Mouse (Mus musculus) CH12.LX (cell line): Measurements from ENCODE around the gene Rrp12. TPM values are rescaled to one million over a fixed set of nuclear protein-coding genes. Genes with fewer than 3 reads are reported as not detected.

Source experiments
- DNase-seq: peaks from one replicate; pipeline ENCODE4 v3.0.0-alpha.2; 2013; ENCODE audit errors: extremely low read depth
- H3K27ac ChIP-seq: 2 replicates; pipeline ENCODE4 v1.5.1; 2012; ENCODE audit warnings: low read depth, mild to moderate bottlenecking, control low read depth, moderate library complexity; ENCODE audit not compliant: insufficient read depth
- H3K27me3 ChIP-seq: replicated peaks from 2 replicates; pipeline ENCODE3; 2012; ENCODE audit warnings: inconsistent platforms
- H3K36me3 ChIP-seq, 2 experiments: replicated peaks in 1 of 2; 2 replicates each; pipeline versions ENCODE3 to v1.6.1; 2012; ENCODE audit warnings: inconsistent platforms in 1 of 2, low read length in 1 of 2, mild to moderate bottlenecking in 1 of 2, mixed read lengths in 1 of 2, moderate library complexity in 1 of 2; ENCODE audit not compliant: control insufficient read depth in 1 of 2, insufficient read depth in 1 of 2
- H3K4me1 ChIP-seq, 2 experiments: 2 replicates each; pipeline ENCODE4 v1.6.1; 2012; ENCODE audit warnings: inconsistent platforms in 1 of 2, moderate library complexity in 1 of 2; ENCODE audit not compliant: insufficient read depth in 2 of 2, control insufficient read depth in 1 of 2
- H3K4me2 ChIP-seq: 2 replicates; pipeline ENCODE4 v1.6.1; 2012; ENCODE audit warnings: low read depth, mild to moderate bottlenecking, control low read depth; ENCODE audit not compliant: poor library complexity, insufficient read depth, severe bottlenecking
- H3K4me3 ChIP-seq, 3 experiments: fragments of 150-350 bp in 1 of 3; sonication (generic) in 1 of 3; replicated peaks in 1 of 3; 2 replicates each; pipeline versions ENCODE3 to v1.5.1; 2011 to 2012; ENCODE audit warnings: low read depth in 2 of 3, low read length in 2 of 3, mild to moderate bottlenecking in 2 of 3, moderate library complexity in 2 of 3, control low read depth in 1 of 3, improper control_type of control experiment in 1 of 3, inconsistent platforms in 1 of 3, mixed read lengths in 1 of 3; ENCODE audit not compliant: poor library complexity in 1 of 3
- H3K79me2 ChIP-seq: replicated peaks from 2 replicates; pipeline ENCODE4 v1.6.1; 2012; ENCODE audit warnings: mild to moderate bottlenecking, moderate library complexity; ENCODE audit not compliant: control insufficient read depth, poor library complexity, insufficient read depth, severe bottlenecking; ENCODE audit errors: extremely low read depth
- H3K9ac ChIP-seq: 2 replicates; pipeline ENCODE4 v1.6.1; 2012; ENCODE audit warnings: low read depth, mild to moderate bottlenecking, control low read depth, moderate library complexity; ENCODE audit not compliant: insufficient read depth
- H3K9me3 ChIP-seq: replicated peaks from 2 replicates; pipeline ENCODE3; 2012; ENCODE audit warnings: low read length, inconsistent platforms, mixed read lengths
- BHLHE40 ChIP-seq: IDR thresholded peaks from 2 replicates; pipeline ENCODE4 v1.6.1; 2011; ENCODE audit warnings: mild to moderate bottlenecking, low read depth, low read length, improper control_type of control experiment
- E2F4 ChIP-seq: IDR thresholded peaks from 2 replicates; pipeline ENCODE4 v1.6.1; 2011; ENCODE audit warnings: low read depth, low read length, improper control_type of control experiment; ENCODE audit not compliant: insufficient replicate concordance
- EP300 ChIP-seq: IDR thresholded peaks from 2 replicates; pipeline ENCODE4 v1.6.1; 2011; ENCODE audit warnings: low read length, improper control_type of control experiment
- GABPA ChIP-seq: IDR thresholded peaks from 2 replicates; pipeline ENCODE4 v1.6.1; 2012; ENCODE audit warnings: low read depth, low read length, improper control_type of control experiment, inconsistent platforms; ENCODE audit not compliant: insufficient replicate concordance
- IRF4 ChIP-seq: IDR thresholded peaks from 2 replicates; pipeline ENCODE4 v1.6.1; 2014; ENCODE audit warnings: low read depth, mild to moderate bottlenecking, inconsistent platforms, low read length, improper control_type of control experiment
- JUN ChIP-seq: IDR thresholded peaks from 2 replicates; pipeline ENCODE4 v1.6.1; 2011; ENCODE audit warnings: low read depth, mild to moderate bottlenecking, low read length, improper control_type of control experiment, moderate library complexity; ENCODE audit not compliant: insufficient read depth
- KAT2A ChIP-seq: IDR thresholded peaks from 2 replicates; pipeline ENCODE4 v1.6.1; 2012; ENCODE audit warnings: low read length, improper control_type of control experiment, inconsistent platforms; ENCODE audit not compliant: insufficient replicate concordance
- MAFK ChIP-seq: IDR thresholded peaks from 2 replicates; pipeline ENCODE4 v1.6.1; 2011; ENCODE audit warnings: low read length, improper control_type of control experiment; ENCODE audit not compliant: insufficient replicate concordance
- MXI1 ChIP-seq: IDR thresholded peaks from 2 replicates; pipeline ENCODE4 v1.6.1; 2011; ENCODE audit warnings: mild to moderate bottlenecking, low read depth, low read length, improper control_type of control experiment
- MYC ChIP-seq: IDR thresholded peaks from 2 replicates; pipeline ENCODE4 v1.6.1; 2011; ENCODE audit warnings: low read depth, mild to moderate bottlenecking, improper control_type of control experiment, low read length
- PAX5 ChIP-seq: IDR thresholded peaks from 2 replicates; pipeline ENCODE4 v1.6.1; 2012; ENCODE audit warnings: low read length, inconsistent platforms, mixed read lengths
- POLR2AphosphoS2 ChIP-seq: IDR thresholded peaks from 2 replicates; pipeline ENCODE4 v1.6.1; 2011; ENCODE audit warnings: low read depth, low read length, improper control_type of control experiment
- SIN3A ChIP-seq: IDR thresholded peaks from 2 replicates; pipeline ENCODE4 v1.6.1; 2012; ENCODE audit warnings: low read length, improper control_type of control experiment, inconsistent platforms
- TBP ChIP-seq: conservative IDR thresholded peaks from 2 replicates; pipeline ENCODE4 v1.6.1; 2011; ENCODE audit warnings: low read depth, low read length, improper control_type of control experiment
- UBTF ChIP-seq: IDR thresholded peaks from 2 replicates; pipeline ENCODE4 v1.6.1; 2012; ENCODE audit warnings: low read depth, mild to moderate bottlenecking, inconsistent platforms, low read length, improper control_type of control experiment, moderate library complexity
- USF1 ChIP-seq: IDR thresholded peaks from 2 replicates; pipeline ENCODE4 v1.6.1; 2014; ENCODE audit warnings: low read depth, mild to moderate bottlenecking, inconsistent platforms, low read length, improper control_type of control experiment
- ZC3H11A ChIP-seq: IDR thresholded peaks from 2 replicates; pipeline ENCODE4 v1.6.1; 2012; ENCODE audit warnings: low read depth, mild to moderate bottlenecking, inconsistent platforms, low read length, improper control_type of control experiment
- ZKSCAN1 ChIP-seq: IDR thresholded peaks from 2 replicates; pipeline ENCODE4 v1.6.1; 2012; ENCODE audit warnings: low read depth, inconsistent platforms, low read length, improper control_type of control experiment, borderline replicate concordance
- ZMIZ1 ChIP-seq: IDR thresholded peaks from 2 replicates; pipeline ENCODE4 v1.6.1; 2012; ENCODE audit warnings: low read depth, mild to moderate bottlenecking, inconsistent platforms, low read length, improper control_type of control experiment
- dilution Hi-C: fragments of 300-500 bp; cut with MboI; formaldehyde crosslinking; loops from 2 replicates; pipeline ENCODE4 v1.14.3; 2020; ENCODE audit warnings: low sequenced_read_pairs; ENCODE audit not compliant: extremely low pct_unique_long_range_greater_than_20kb, extremely low pct_ligation_motif_present
- in situ Hi-C: fragments of 300-500 bp; cut with MboI; formaldehyde crosslinking; loops from 3 replicates; pipeline ENCODE4 v1.14.3; 2019; ENCODE audit warnings: low sequenced_read_pairs, low pct_ligation_motif_present, low pct_unique_long_range_greater_than_20kb, mixed read lengths
- polyA plus RNA-seq: library from polyadenylated mRNA; unstranded; fragments of >175 nt; gene quantifications from 2 replicates; pipeline ENCODE4 v1.2.1, GENCODE M21; 2012; ENCODE audit warnings: low read depth; ENCODE audit not compliant: insufficient read length
- total RNA-seq, 2 experiments: library from RNA; depleted of rRNA; stranded (reverse); fragments of 300-350 nt in 1 of 2; fragments of >200 nt in 1 of 2; gene quantifications; 2 replicates each; pipeline ENCODE4 v1.2.3; 2012 to 2014

The Rrp12 gene
- total and polyA plus RNA-seq, 3 experiments = 20.1 to 64.3 (median 42.5) TPM

- Histone ChIP-seq H3K4me1 (peaks cover 4 to 33% of the 10 kb centered on the region in 2 experiments; a peak in 3 of 4 replicates), H3K4me3 (no peak overlapping the region), H3K36me3 (no peaks in the 10 kb centered on the region), H3K27me3 (no peaks in the 10 kb centered on the region), H3K79me2 (no peaks in the 10 kb centered on the region), H3K9me3 (peaks cover 4% of the 10 kb centered on the region), H3K27ac (no peak overlapping the region), H3K9ac (no peak overlapping the region), H3K4me2 (no peak overlapping the region)
- DNase-seq = no peak
- in situ Hi-C loops (no loop called here), dilution Hi-C loops (no loop called here)
- TF ChIP-seq MAFK (no peak), ZMIZ1 (no peak), UBTF (no peak), EP300 (no peak), TBP (no peak), ZKSCAN1 (no peak), IRF4 (no peak), MXI1 (no peak), ZC3H11A (no peak), KAT2A (no peak), BHLHE40 (no peak), SIN3A (no peak), GABPA (no peak), PAX5 (no peak), MYC (no peak), E2F4 (no peak), JUN (no peak), USF1 (no peak)
Observed at GRCm38 (mm10) chr19:41816915-41817314, 79.1 kb downstream of the Rrp12 start.

GRCm38 (mm10) chr19:41816410-41816809, 79.6 kb downstream of the Rrp12 start:
- in situ Hi-C loops = no loop called here
- DNase-seq = no peak
- H3K4me3 ChIP-seq = no peak overlapping the region
- no peak overlapping the region for H3K27ac ChIP-seq
- no peaks in the 10 kb centered on the region for H3K36me3 ChIP-seq
- dilution Hi-C loops = no loop called here
- peaks cover 4 to 33% of the 10 kb centered on the region in 2 experiments; a peak in 3 of 4 replicates for H3K4me1 ChIP-seq
- TF ChIP-seq ZC3H11A (no peak), POLR2AphosphoS2 (no peak), BHLHE40 (no peak), PAX5 (no peak)
- H3K79me2 ChIP-seq = no peaks in the 10 kb centered on the region
- H3K4me2 ChIP-seq = no peak overlapping the region
- H3K9ac ChIP-seq = no peak overlapping the region
- H3K27me3 ChIP-seq = no peaks in the 10 kb centered on the region
- H3K9me3 ChIP-seq = peaks cover 4% of the 10 kb centered on the region
